In genomic region chr2:85136831-85137520, GRCm38 (mm10) we compare ENCODE assay signal across 13 mouse cellular contexts. TPM values are rescaled to one million over a fixed set of nuclear protein-coding genes. Genes with fewer than 3 reads are reported as not detected.
A peak's percentile ranks its signal among the peaks of the same experiment; 100 is the strongest.
DNase-seq lines count a peak whose midpoint lies in the region; ATAC-seq and TF ChIP-seq lines count a peak whose summit lies in the region.
"Had no signal": no experiment of that assay in that cellular context is flagged by ENCODE, and none has a peak within 500 bp of the region (broad histone marks: within the 10 kb centered on the region; RNA-seq: fewer than 3 reads in every experiment).

No protein-coding gene starts in this region.

- ATAC-seq in hindbrain, embryonic 11.5 days (ENCODE audit: low FRiP score), result no peak
- no peak for ATAC-seq in embryonic facial prominence, embryonic 14.5 days (ENCODE audit: low read depth)
- no peak for ATAC-seq in liver, embryonic 12.5 days

- H3K27ac ChIP-seq in hindbrain, embryonic 10.5 days, result peak overlapping the region; percentile 36; the same call in 1 of the 2 replicates
- H3K27ac ChIP-seq in hindbrain, embryonic 11.5 days (ENCODE audit: low read depth, low read length), result no peak overlapping the region
- H3K27ac ChIP-seq in embryonic facial prominence, embryonic 14.5 days (replicated peaks; ENCODE audit: low read depth, low read length), result no peak overlapping the region
- H3K27ac ChIP-seq in liver, embryonic 12.5 days, result no peak overlapping the region
- H3K27ac ChIP-seq: forebrain, embryonic 13.5 days had no signal

- H3K4me2 ChIP-seq in hindbrain, embryonic 11.5 days (replicated peaks; ENCODE audit: low read depth, low read length), result no peak overlapping the region
- H3K4me2 ChIP-seq in embryonic facial prominence, embryonic 14.5 days (ENCODE audit: low read depth, low read length), result no peak overlapping the region
- peak overlapping the region; percentile 16 for H3K4me2 ChIP-seq in liver, embryonic 12.5 days
- H3K4me2 ChIP-seq: forebrain, embryonic 13.5 days had no signal

- H3K9me3 ChIP-seq in hindbrain, embryonic 10.5 days, result no peaks in the 10 kb centered on the region
- H3K9me3 ChIP-seq in hindbrain, embryonic 11.5 days (ENCODE audit: control insufficient read depth, low read length), result no peaks in the 10 kb centered on the region
- H3K9me3 ChIP-seq in E14TG2a.4 (ENCODE audit: low read length), result no peaks in the 10 kb centered on the region
- H3K9me3 ChIP-seq in embryonic facial prominence, embryonic 14.5 days (ENCODE audit: control insufficient read depth, low read length), result no peaks in the 10 kb centered on the region
- H3K9me3 ChIP-seq in liver, embryonic 12.5 days (replicated peaks), result no peaks in the 10 kb centered on the region
- H3K9me3 ChIP-seq: forebrain, embryonic 13.5 days had no signal

- no peak for TF ChIP-seq CTCF in E14TG2a.4 (conservative IDR thresholded peaks at IDR 0.05; ENCODE audit: low read length)

- no peak for DNase-seq in hindbrain, embryonic 10.5 days (ENCODE audit: low spot score)
- no peak for DNase-seq in hindbrain, embryonic 11.5 days (ENCODE audit: low spot score)
- no peak for DNase-seq in embryonic facial prominence, embryonic 14.5 days (ENCODE audit: low spot score)
- DNase-seq in embryo, embryonic 9.5 days (ENCODE audit: extremely low spot score), result no peak
- DNase-seq in cerebellum, postnatal 25 days, result no peak
- no peak for DNase-seq in cerebellum, adult 8-10 months
- DNase-seq: cerebellum, adult 2 months; right cerebral cortex, postnatal 4 days; thymus, postnatal 36 days had no signal

- WGBS in hindbrain, embryonic 10.5 days, result 82% methylated on average over 21 of the region's 21 CpGs
- 84% methylated on average over 21 of the region's 21 CpGs for WGBS in hindbrain, embryonic 11.5 days
- WGBS in embryonic facial prominence, embryonic 14.5 days, result 77% methylated on average over 21 of the region's 21 CpGs
- WGBS in liver, embryonic 12.5 days (ENCODE audit: insufficient replicate concordance), result 43% methylated on average over 21 of the region's 21 CpGs

- peaks cover 8% of the 10 kb centered on the region for H3K4me1 ChIP-seq in hindbrain, embryonic 10.5 days (replicated peaks)
- H3K4me1 ChIP-seq in hindbrain, embryonic 11.5 days (replicated peaks; ENCODE audit: control insufficient read depth, insufficient read depth, low read length), result no peaks in the 10 kb centered on the region
- peaks cover 17% of the 10 kb centered on the region for H3K4me1 ChIP-seq in E14TG2a.4 (replicated peaks; ENCODE audit: low read depth, low read length)
- H3K4me1 ChIP-seq in embryonic facial prominence, embryonic 14.5 days (ENCODE audit: control insufficient read depth, insufficient read depth, low read length), result no peaks in the 10 kb centered on the region
- H3K4me1 ChIP-seq in liver, embryonic 12.5 days, result peaks cover 12% of the 10 kb centered on the region
- H3K4me1 ChIP-seq: forebrain, embryonic 13.5 days had no signal

- peak overlapping the region; percentile 16 for H3K4me3 ChIP-seq in hindbrain, embryonic 10.5 days
- H3K4me3 ChIP-seq in hindbrain, embryonic 11.5 days (ENCODE audit: low read depth, low read length), result no peak overlapping the region
- 0 out of 2 replicates have a peak overlapping the region, but pooled peaks have one; percentile 20 for H3K4me3 ChIP-seq in E14TG2a.4 (replicated peaks; ENCODE audit: low read length)
- peak overlapping the region; percentile 21 for H3K4me3 ChIP-seq in embryonic facial prominence, embryonic 14.5 days (ENCODE audit: low read depth, low read length)
- H3K4me3 ChIP-seq in liver, embryonic 12.5 days, result peak overlapping the region; percentile 19; the same call in 1 of the 2 replicates
- H3K4me3 ChIP-seq: forebrain, embryonic 13.5 days; myocyte had no signal

- H3K27me3 ChIP-seq in hindbrain, embryonic 10.5 days (ENCODE audit: insufficient read depth, poor library complexity, severe bottlenecking), result no peaks in the 10 kb centered on the region
- H3K27me3 ChIP-seq in hindbrain, embryonic 11.5 days (ENCODE audit: control insufficient read depth, insufficient read depth, low read length), result no peaks in the 10 kb centered on the region
- H3K27me3 ChIP-seq in E14TG2a.4 (ENCODE audit: insufficient read depth, low read length), result peaks cover 5% of the 10 kb centered on the region
- no peaks in the 10 kb centered on the region for H3K27me3 ChIP-seq in embryonic facial prominence, embryonic 14.5 days (replicated peaks; ENCODE audit: control insufficient read depth, insufficient read depth, low read length)
- H3K27me3 ChIP-seq in liver, embryonic 12.5 days (replicated peaks), result peaks cover 53% of the 10 kb centered on the region
- H3K27me3 ChIP-seq: forebrain, embryonic 13.5 days had no signal

- H3K9ac ChIP-seq in hindbrain, embryonic 11.5 days (ENCODE audit: low read depth, low read length), result no peak overlapping the region
- peak overlapping the region; percentile 37; the same call in 1 of the 2 replicates for H3K9ac ChIP-seq in embryonic facial prominence, embryonic 14.5 days (ENCODE audit: low read depth, low read length)
- H3K9ac ChIP-seq in liver, embryonic 12.5 days, result no peak overlapping the region
- H3K9ac ChIP-seq: forebrain, embryonic 13.5 days had no signal

- H3K36me3 ChIP-seq in hindbrain, embryonic 10.5 days, result no peaks in the 10 kb centered on the region
- H3K36me3 ChIP-seq in hindbrain, embryonic 11.5 days (ENCODE audit: control insufficient read depth, insufficient read depth, low read length), result no peaks in the 10 kb centered on the region
- no peaks in the 10 kb centered on the region for H3K36me3 ChIP-seq in E14TG2a.4 (ENCODE audit: insufficient read depth, low read length)
- H3K36me3 ChIP-seq in embryonic facial prominence, embryonic 14.5 days (ENCODE audit: control insufficient read depth, insufficient read depth, low read length), result no peaks in the 10 kb centered on the region
- H3K36me3 ChIP-seq in liver, embryonic 12.5 days, result no peaks in the 10 kb centered on the region

RNA-seq across cellular contexts. Expression of gene Aplnr, which starts 1.0 kb away (rescaled TPM):
- polyA plus RNA-seq in hindbrain, embryonic 10.5 days (2016; fragmentation: Nextera tagmentation; extraction: Ambion mirVana), result 38.9 and 41.7 TPM in 2 replicates
- 36.6 and 37.3 TPM in 2 replicates for polyA plus RNA-seq in hindbrain, embryonic 11.5 days (2014; fragmentation: Nextera tagmentation; extraction: Ambion mirVana)
- polyA plus RNA-seq in embryonic facial prominence, embryonic 14.5 days (2014; fragmentation: Nextera tagmentation; extraction: Ambion mirVana), result 62.0 and 63.2 TPM in 2 replicates
- 5.1 and 5.3 TPM in 2 replicates for polyA plus RNA-seq in liver, embryonic 12.5 days (2016; fragmentation: Nextera tagmentation; extraction: Ambion mirVana)
